Mouse (Mus musculus): ENCODE results near the gene Fam163b.

Gene Fam163b

GRCm38 (mm10) chr2:27141950-27142693 is at the start of gene Fam163b:
Gene Fam163b, minus strand, starts transcription at chr2:27142491.
- DNase-seq (ENCODE audit: low spot score) = no peak

GRCm38 (mm10) chr2:27189994-27190393 is 47.7 kb upstream of the Fam163b start:
- DNase-seq (ENCODE audit: low spot score) = no peak

- DNase-seq (ENCODE audit: low spot score) = no peak
These were observed 45.2 kb upstream of the Fam163b start for GRCm38 (mm10) chr2:27187531-27187930.

GRCm38 (mm10) chr2:27183734-27184133 is 41.4 kb upstream of the Fam163b start:
- no peak for DNase-seq (ENCODE audit: low spot score)

GRCm38 (mm10) chr2:27181907-27182306 is 39.6 kb upstream of the Fam163b start:
- no peak for DNase-seq (ENCODE audit: low spot score)

- no peak for DNase-seq (ENCODE audit: low spot score)
These were observed 36.8 kb upstream of the Fam163b start for GRCm38 (mm10) chr2:27179101-27179500.

- DNase-seq (ENCODE audit: low spot score) = no peak
These were observed 33.5 kb upstream of the Fam163b start for GRCm38 (mm10) chr2:27175696-27176267.

- no peak for DNase-seq (ENCODE audit: low spot score)
These were observed 32.0 kb upstream of the Fam163b start for GRCm38 (mm10) chr2:27174242-27174641.

GRCm38 (mm10) chr2:27166999-27167398 is 24.7 kb upstream of the Fam163b start:
- DNase-seq (ENCODE audit: low spot score) = no peak

- no peak for DNase-seq (ENCODE audit: low spot score)
These were observed 23.8 kb upstream of the Fam163b start for GRCm38 (mm10) chr2:27166074-27166473.

- DNase-seq (ENCODE audit: low spot score) = no peak
These were observed 22.7 kb upstream of the Fam163b start, which contains the start of gene Dbh for GRCm38 (mm10) chr2:27164796-27165590. Gene Dbh, plus strand, starts transcription at chr2:27165233.

GRCm38 (mm10) chr2:27163851-27164250 is 21.6 kb upstream of the Fam163b start:
- DNase-seq (ENCODE audit: low spot score) = no peak

- DNase-seq (ENCODE audit: low spot score) = no peak
These were observed 20.4 kb upstream of the Fam163b start for GRCm38 (mm10) chr2:27162656-27163055.

- DNase-seq (ENCODE audit: low spot score) = no peak
These were observed 19.2 kb upstream of the Fam163b start for GRCm38 (mm10) chr2:27161526-27161925.

GRCm38 (mm10) chr2:27156596-27156995 is 14.3 kb upstream of the Fam163b start:
- no peak for DNase-seq (ENCODE audit: low spot score)

GRCm38 (mm10) chr2:27154466-27155185 is 12.3 kb upstream of the Fam163b start:
- no peak for DNase-seq (ENCODE audit: low spot score)

- no peak for DNase-seq (ENCODE audit: low spot score)
These were observed 7.2 kb upstream of the Fam163b start for GRCm38 (mm10) chr2:27149457-27149856.

- no peak for DNase-seq (ENCODE audit: low spot score)
These were observed 4.5 kb upstream of the Fam163b start for GRCm38 (mm10) chr2:27146840-27147239.

GRCm38 (mm10) chr2:27144957-27145356 is 2.7 kb upstream of the Fam163b start:
- no peak for DNase-seq (ENCODE audit: low spot score)

- no peak for DNase-seq (ENCODE audit: low spot score)
These were observed 3.9 kb downstream of the Fam163b start for GRCm38 (mm10) chr2:27138356-27138755.

- DNase-seq (ENCODE audit: low spot score) = no peak
These were observed 5.5 kb downstream of the Fam163b start for GRCm38 (mm10) chr2:27136789-27137188.

GRCm38 (mm10) chr2:27136336-27136735 is 6.0 kb downstream of the Fam163b start:
- no peak for DNase-seq (ENCODE audit: low spot score)

Data from lung, postnatal 25 days (tissue).